Mouse (Mus musculus): Measurements from ENCODE around the gene Trank1. TPM values are rescaled to one million over a fixed set of nuclear protein-coding genes. Genes with fewer than 3 reads are reported as not detected.

Gene Trank1
- polyA plus RNA-seq, 1 experiment from 2014 or later, result 1.9 TPM

DNA sequence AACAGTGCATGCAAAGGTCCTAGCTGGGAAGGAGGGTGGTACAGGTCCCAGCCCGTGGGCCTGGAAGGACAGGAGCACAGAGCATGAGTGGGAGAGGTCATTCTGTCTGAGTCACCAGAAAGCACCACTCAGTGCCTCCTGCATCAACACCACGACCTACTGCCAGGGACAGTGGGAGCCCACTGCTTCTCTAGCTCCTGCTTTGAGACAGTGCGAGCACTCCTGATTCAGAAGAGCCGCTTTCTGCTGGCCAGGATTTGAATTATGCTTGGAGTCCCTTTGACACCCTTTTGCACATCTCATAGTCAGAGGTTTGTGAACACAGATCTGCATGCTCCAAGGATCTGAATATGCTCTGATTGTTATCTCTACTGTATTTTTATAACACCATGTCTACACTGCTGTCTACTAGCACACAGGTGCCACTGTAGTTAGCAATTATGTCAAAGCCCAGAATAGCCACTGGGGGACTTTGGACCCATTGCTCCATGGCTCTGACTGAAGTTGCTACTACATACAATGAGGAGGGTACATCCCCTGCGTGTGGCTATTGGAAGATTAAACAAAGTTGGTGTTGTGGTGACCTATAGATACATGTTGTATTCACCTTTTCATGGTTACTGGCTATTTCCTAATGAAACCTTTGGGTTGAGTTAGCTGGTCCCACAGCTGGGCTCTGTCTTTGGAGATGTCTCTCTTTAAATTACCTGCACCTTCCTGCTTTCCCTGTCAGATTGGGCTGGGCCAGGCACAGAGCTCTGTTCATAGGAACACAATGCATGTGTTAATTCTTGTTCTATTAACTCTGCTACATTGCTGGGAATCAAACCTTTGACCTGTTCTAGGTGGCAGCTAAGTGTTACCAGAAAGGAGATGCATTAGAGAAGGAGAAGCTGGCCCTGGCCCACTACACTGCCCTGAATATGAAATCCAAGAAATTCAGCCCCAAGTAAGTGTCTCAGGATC, 74.3 kb downstream of the Trank1 start:
- H3K36me3 ChIP-seq, result no peaks in the 10 kb centered on the region
- H3K4me2 ChIP-seq, result no peak overlapping the region
- H3K4me3 ChIP-seq, result no peak overlapping the region
- H3K9me3 ChIP-seq, result no peaks in the 10 kb centered on the region
- no peak overlapping the region for H3K9ac ChIP-seq
- WGBS, result 86% methylated on average over 5 of the region's 5 CpGs
- ATAC-seq (ENCODE audit: low read depth), result no peak
- H3K4me1 ChIP-seq (replicated peaks), result peaks cover 9% of the 10 kb centered on the region
- H3K27ac ChIP-seq (replicated peaks), result no peak overlapping the region
- no peaks in the 10 kb centered on the region for H3K27me3 ChIP-seq

DNA sequence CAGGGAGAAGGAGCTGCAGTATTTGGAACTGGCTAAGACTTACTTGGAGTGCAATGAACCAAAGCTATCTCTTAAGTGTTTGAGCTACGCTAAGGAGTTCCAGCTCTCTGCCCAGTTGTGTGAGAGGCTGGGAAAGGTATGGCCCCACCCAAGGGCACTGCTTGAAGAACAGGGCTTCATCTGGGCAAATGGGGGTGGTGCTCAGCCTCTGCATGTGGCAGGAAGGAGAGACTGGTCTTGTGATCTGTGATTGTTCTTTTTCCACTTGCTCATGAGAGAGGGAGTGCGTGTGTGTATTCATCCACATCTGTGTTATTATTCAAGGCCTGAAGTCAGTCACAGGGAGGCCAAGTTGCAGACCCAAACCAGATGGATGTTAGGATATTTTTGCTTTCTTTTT, 75.0 kb downstream of the Trank1 start:
- Histone ChIP-seq H3K9me3 (no peaks in the 10 kb centered on the region), H3K27ac (replicated peaks) (no peak overlapping the region), H3K4me2 (no peak overlapping the region), H3K9ac (no peak overlapping the region), H3K4me3 (no peak overlapping the region), H3K4me1 (replicated peaks) (peaks cover 9% of the 10 kb centered on the region), H3K27me3 (no peaks in the 10 kb centered on the region), H3K36me3 (no peaks in the 10 kb centered on the region)
- 83% methylated on average over 2 of the region's 2 CpGs for WGBS
- no peak for ATAC-seq (ENCODE audit: low read depth)

DNA sequence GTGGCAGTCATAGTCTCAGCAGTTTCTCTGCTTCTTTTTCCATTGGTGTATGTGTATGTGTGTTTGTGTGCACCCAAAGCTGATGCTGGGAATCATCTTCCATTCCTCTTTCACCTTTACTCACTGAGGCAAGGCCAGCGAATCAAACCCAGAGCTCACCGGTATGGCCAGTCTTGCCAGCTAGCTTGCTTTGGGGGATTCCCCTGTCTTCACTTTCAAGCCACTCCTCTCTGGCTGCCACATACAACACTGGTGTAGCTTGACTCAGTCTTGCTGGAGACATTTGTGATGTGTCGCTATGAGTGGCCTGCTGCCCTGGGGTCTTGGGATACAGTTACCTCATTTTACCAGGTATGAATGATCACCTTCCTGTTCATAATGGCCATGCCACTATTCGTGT, 76.0 kb downstream of the Trank1 start:
- Histone ChIP-seq H3K9me3 (no peaks in the 10 kb centered on the region), H3K36me3 (no peaks in the 10 kb centered on the region), H3K4me1 (replicated peaks) (peaks cover 9% of the 10 kb centered on the region), H3K27me3 (no peaks in the 10 kb centered on the region), H3K4me3 (no peak overlapping the region), H3K4me2 (no peak overlapping the region), H3K9ac (no peak overlapping the region), H3K27ac (replicated peaks) (no peak overlapping the region)
- no peak for ATAC-seq (ENCODE audit: low read depth)
- WGBS, result 84% methylated on average over 4 of the region's 4 CpGs

DNA sequence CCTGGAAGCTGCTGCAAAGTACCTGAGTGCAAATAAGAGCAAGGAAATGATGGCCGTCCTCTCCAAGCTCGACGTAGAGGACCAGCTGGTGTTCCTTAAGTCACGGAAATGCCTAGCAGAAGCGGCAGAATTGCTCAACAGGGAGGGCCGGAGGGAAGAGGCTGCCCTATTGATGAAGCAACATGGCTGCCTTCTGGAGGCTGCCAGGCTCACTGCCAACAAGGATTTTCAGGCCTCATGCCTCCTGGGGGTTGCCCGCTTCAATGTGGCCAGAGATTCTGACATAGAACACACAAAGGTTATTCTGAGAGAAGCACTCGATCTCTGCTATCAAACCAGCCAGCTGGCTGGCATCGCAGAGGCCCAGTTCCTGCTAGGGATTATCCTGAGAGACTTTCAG, 78.5 kb downstream of the Trank1 start:
- Histone ChIP-seq H3K4me2 (no peak overlapping the region), H3K4me3 (no peak overlapping the region), H3K27me3 (no peaks in the 10 kb centered on the region), H3K27ac (replicated peaks) (no peak overlapping the region), H3K9me3 (no peaks in the 10 kb centered on the region), H3K36me3 (no peaks in the 10 kb centered on the region), H3K9ac (no peak overlapping the region), H3K4me1 (replicated peaks) (no peaks in the 10 kb centered on the region)
- no peak for ATAC-seq (ENCODE audit: low read depth)
- WGBS, result 77% methylated on average over 9 of the region's 9 CpGs

DNA sequence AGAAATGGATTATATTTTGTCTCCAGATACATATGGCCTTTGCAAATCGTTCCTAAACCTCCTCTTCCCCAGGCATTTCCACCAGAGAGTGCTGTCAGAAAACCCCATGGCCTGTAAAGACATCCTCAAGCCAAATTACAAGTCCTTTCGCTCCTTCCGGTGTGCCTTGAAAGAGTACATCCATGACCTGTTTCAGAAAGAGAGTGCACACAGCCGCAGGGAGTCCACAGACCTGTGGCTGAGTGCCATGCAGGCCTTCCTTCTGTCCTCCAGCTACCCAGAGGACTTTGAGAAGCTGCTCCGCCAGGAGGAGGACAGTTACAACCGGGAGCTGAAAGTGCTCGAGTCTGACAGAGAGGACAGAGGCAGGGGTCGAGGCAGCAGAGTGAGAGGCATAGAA, 79.5 kb downstream of the Trank1 start:
- Histone ChIP-seq H3K9me3 (no peaks in the 10 kb centered on the region), H3K27ac (replicated peaks) (no peak overlapping the region), H3K4me2 (no peak overlapping the region), H3K9ac (no peak overlapping the region), H3K4me1 (replicated peaks) (no peaks in the 10 kb centered on the region), H3K27me3 (no peaks in the 10 kb centered on the region), H3K36me3 (no peaks in the 10 kb centered on the region), H3K4me3 (no peak overlapping the region)
- WGBS, result 85% methylated on average over 8 of the region's 8 CpGs
- no peak for ATAC-seq (ENCODE audit: low read depth)

DNA sequence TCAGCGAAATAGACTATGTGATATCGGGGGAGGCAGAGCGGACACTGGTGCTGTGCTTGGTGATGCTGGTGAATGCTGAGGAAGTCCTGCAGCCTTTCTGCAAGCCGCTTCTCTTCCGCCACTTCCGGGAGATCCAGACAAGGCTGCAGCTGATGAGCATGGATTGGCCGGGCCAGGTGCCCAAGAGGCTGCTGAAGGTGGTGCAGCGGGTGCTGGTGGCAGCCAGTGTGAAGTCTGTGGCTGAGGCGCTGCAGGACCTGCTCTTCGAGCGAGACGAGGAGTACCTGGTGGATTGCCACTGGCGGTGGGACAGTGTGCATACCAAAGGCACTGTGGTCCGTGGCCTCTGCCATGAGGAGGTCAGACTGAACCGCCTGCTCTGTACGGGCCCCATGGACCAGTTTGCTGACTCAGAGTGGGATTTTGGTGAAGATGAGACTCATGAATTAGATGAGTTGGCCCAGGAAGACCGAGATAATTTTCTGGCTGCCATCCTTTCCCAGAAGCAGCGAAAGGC, 80.4 kb downstream of the Trank1 start:
- Histone ChIP-seq H3K27ac (replicated peaks) (no peak overlapping the region), H3K4me3 (no peak overlapping the region), H3K4me1 (replicated peaks) (no peaks in the 10 kb centered on the region), H3K9me3 (no peaks in the 10 kb centered on the region), H3K36me3 (no peaks in the 10 kb centered on the region), H3K9ac (no peak overlapping the region), H3K4me2 (no peak overlapping the region), H3K27me3 (no peaks in the 10 kb centered on the region)
- ATAC-seq (ENCODE audit: low read depth), result no peak
- 89% methylated on average over 18 of the region's 18 CpGs for WGBS

DNA sequence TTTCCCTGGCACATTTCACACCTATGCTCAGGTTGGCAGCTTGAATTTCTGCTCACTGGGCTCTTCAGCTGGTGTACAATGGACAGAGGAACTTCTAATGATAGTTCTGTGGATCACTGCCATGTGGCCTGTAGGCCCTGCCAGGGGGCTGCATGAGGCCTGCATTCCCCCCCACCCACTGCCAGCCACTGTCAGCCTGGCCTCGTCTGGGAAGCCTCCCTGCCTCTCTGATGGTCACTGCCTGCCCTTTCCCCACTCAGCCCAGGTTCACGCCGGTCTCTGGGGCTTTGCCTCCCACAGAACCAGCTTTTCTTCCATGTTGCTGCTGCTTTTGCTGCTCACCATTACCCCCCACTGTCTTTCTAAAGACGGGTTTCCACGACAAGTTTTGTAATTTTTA, 83.7 kb downstream of the Trank1 start:
- no peaks in the 10 kb centered on the region for H3K9me3 ChIP-seq

DNA sequence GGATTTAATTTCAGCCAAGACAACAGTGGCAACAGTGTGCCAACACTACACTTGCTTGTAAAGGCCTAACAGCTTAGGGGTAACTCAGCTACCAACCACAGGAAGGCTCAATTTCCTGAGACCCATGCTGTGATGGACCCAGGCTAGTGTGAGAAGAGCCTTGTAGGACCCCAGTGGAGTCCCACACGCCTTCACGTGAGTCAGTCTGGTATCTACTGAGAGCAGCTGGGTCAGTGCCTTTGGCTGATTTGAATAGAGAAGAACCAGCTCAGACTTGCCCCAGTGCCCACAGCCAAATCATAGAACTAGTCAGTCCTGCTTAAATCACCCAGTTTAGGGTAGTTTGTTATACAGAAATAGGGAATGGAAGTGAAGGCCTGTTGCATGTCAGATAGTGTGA, 86.5 kb downstream of the Trank1 start:
- no peak overlapping the region for H3K4me2 ChIP-seq
- no peaks in the 10 kb centered on the region for H3K27me3 ChIP-seq
- ATAC-seq (ENCODE audit: low read depth), result no peak
- no peak overlapping the region for H3K27ac ChIP-seq (replicated peaks)
- WGBS, result 83% methylated on average over 2 of the region's 2 CpGs
- H3K4me1 ChIP-seq (replicated peaks), result no peaks in the 10 kb centered on the region
- no peak overlapping the region for H3K4me3 ChIP-seq
- H3K36me3 ChIP-seq, result no peaks in the 10 kb centered on the region
- H3K9me3 ChIP-seq, result no peaks in the 10 kb centered on the region
- no peak overlapping the region for H3K9ac ChIP-seq

More for the DNA sequence above, 83.7 kb downstream of the Trank1 start:
- Histone ChIP-seq H3K27ac (replicated peaks) (no peak overlapping the region), H3K9ac (no peak overlapping the region), H3K27me3 (no peaks in the 10 kb centered on the region), H3K4me2 (no peak overlapping the region), H3K4me1 (replicated peaks) (no peaks in the 10 kb centered on the region), H3K4me3 (no peak overlapping the region), H3K36me3 (no peaks in the 10 kb centered on the region)
- WGBS, result 66% methylated on average over 5 of the region's 5 CpGs
- ATAC-seq (ENCODE audit: low read depth), result no peak

DNA sequence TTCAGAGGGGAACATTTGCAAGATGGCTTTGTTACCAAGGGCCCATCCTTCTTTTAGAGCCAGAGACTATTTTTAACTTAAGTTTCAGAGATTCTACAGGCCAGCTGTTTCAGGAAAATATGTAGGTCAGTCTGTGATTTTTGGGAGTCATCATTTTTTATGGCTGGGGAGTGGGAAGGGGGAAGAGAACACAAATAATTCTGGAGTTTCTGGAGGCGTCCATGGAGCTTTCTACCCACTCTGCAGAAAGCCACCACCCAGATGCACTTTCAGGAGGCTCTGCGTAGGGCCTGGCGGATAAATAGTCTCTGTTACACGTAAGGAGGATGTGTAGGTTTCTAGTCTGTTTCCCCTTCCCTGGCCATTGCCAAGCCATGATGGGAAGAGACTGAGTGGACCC, 88.5 kb downstream of the Trank1 start:
- no peak for ATAC-seq (ENCODE audit: low read depth)
- H3K9me3 ChIP-seq, result no peaks in the 10 kb centered on the region
- H3K36me3 ChIP-seq, result no peaks in the 10 kb centered on the region
- H3K4me1 ChIP-seq (replicated peaks), result no peaks in the 10 kb centered on the region
- H3K27me3 ChIP-seq, result no peaks in the 10 kb centered on the region
- WGBS, result 84% methylated on average over 4 of the region's 4 CpGs
- no peak overlapping the region for H3K9ac ChIP-seq
- H3K4me3 ChIP-seq, result no peak overlapping the region
- no peak overlapping the region for H3K27ac ChIP-seq (replicated peaks)
- no peak overlapping the region for H3K4me2 ChIP-seq

DNA sequence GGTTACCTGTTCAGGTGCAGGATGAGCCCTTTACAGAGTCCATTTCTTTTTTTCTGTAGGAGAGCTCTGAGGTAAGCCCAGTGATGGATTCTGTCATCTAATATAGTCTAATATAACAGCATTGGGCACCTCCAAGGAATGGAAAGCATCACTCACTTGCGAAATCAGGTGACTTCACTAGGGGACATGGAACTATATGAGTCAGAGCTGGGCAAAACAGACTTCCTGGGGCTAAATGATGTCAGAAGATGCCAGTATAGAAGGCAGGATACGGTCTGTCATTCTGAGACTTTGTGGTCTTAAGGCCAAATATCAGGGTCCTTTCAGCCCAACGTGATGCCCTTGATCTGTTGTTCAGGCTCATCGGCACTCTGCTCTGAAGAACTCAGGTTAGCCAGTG, 91.6 kb downstream of the Trank1 start:
- no peak for ATAC-seq (ENCODE audit: low read depth)
- WGBS, result 94% methylated on average over 4 of the region's 4 CpGs

DNA sequence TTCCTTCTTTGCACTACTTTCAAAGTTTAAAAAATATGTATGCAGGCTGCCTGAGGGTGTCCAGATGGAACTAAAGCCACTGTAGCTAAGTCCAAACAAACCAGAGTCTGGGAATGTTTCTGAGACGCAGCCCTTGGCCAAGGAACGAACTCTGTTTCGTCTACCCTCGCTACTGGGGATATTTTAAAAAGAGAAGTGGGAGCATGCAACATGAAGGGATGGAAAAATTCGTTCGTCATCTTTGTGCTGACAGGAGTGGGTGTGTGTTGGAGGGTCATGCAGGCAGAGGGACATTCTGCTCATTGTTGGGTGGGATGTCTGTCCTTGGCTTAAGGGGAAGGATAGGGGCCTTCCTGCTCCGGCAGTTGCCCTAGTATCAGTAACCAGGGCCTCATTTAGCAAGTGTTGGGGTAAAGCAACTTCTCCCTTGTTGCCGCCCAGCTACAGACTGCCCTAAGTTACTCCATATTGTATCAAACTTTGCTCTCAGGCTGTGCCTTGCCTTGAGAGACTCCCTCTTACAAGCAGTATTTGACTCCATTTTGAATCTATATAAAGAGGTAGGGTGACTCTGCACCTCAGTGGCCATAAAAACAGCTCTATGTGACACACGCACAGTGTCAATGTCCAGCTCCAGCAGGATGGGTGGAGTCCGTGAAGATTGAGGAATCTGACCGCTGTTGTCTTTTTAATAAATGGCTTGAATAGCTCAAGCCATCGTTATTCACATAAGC, 93.0 kb downstream of the Trank1 start:
- H3K9me3 ChIP-seq, result no peaks in the 10 kb centered on the region
- no peak overlapping the region for H3K9ac ChIP-seq
- H3K27me3 ChIP-seq, result no peaks in the 10 kb centered on the region
- H3K27ac ChIP-seq (replicated peaks), result no peak overlapping the region
- no peak overlapping the region for H3K4me2 ChIP-seq
- no peak overlapping the region for H3K4me3 ChIP-seq
- ATAC-seq (ENCODE audit: low read depth), result no peak
- H3K4me1 ChIP-seq (replicated peaks), result peaks cover 6% of the 10 kb centered on the region; the same call in 1 of the 2 replicates
- no peaks in the 10 kb centered on the region for H3K36me3 ChIP-seq
- 87% methylated on average over 12 of the region's 12 CpGs for WGBS

More for the DNA sequence above, 91.6 kb downstream of the Trank1 start:
- no peaks in the 10 kb centered on the region for H3K9me3 ChIP-seq
- H3K4me3 ChIP-seq, result no peak overlapping the region
- H3K4me2 ChIP-seq, result no peak overlapping the region
- H3K36me3 ChIP-seq, result no peaks in the 10 kb centered on the region
- no peak overlapping the region for H3K27ac ChIP-seq (replicated peaks)
- no peak overlapping the region for H3K9ac ChIP-seq
- peaks cover 3% of the 10 kb centered on the region; the same call in 1 of the 2 replicates for H3K4me1 ChIP-seq (replicated peaks)
- no peaks in the 10 kb centered on the region for H3K27me3 ChIP-seq

DNA sequence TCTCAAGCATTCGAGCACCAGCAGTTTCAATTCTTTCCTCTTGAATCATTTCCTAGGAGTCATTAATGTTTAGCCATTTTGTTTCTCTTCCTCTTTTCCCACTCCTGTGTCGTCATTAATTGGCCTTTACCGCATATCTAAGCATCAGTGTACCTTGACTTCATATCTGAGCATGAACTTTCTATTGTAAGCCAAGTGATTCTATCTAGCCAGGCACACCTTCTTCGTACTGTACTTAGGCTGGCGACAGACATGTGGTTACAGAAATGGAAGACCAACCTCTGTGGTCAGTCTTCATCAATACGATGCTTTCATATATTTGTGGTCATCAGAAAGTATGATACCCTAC, 93.5 kb downstream of the Trank1 start:
- no peaks in the 10 kb centered on the region for H3K27me3 ChIP-seq
- ATAC-seq (ENCODE audit: low read depth), result no peak
- 86% methylated on average over 6 of the region's 6 CpGs for WGBS
- no peak overlapping the region for H3K27ac ChIP-seq (replicated peaks)
- peaks cover 6% of the 10 kb centered on the region; the same call in 1 of the 2 replicates for H3K4me1 ChIP-seq (replicated peaks)
- H3K9me3 ChIP-seq, result no peaks in the 10 kb centered on the region
- H3K9ac ChIP-seq, result no peak overlapping the region
- no peaks in the 10 kb centered on the region for H3K36me3 ChIP-seq
- no peak overlapping the region for H3K4me3 ChIP-seq
- no peak overlapping the region for H3K4me2 ChIP-seq
